Mouse (Mus musculus) mesoderm, embryonic 11.5 days (tissue): Measurements from ENCODE around the gene Ntn1.

ENCODE experiments used
- DNase-seq: peaks from one replicate; pipeline ENCODE4 v3.0.0-alpha.2; 2012; ENCODE audit warnings: low read depth, low spot score

Gene Ntn1

DNA sequence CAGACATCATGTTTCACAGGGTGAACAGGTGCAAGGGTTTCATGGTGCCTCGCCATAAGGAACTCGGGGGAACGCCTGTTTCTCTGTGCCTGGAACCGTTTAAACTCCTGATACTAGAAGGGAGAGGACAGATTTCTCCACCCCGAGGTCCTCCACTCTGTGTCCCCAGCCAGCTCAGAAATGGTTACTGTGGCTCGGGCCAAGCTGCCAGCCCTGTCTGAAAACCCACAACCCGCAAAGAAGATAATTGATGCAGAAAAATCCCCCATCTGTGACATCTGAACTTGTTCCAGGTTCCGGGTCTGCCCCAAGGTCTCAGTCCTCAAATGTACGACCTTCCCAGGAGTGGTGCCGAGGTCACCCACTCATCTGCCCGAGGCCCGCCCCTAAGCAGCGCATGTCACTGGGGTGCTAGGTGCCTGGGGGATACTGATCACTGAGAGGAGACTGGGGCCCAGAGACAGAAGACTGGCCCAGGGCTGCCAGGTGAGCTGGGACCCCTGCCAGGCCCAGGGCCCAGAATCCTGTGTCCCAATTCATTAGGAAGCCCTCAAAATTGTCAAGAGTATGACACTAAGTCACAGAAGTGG, 68.9 kb downstream of the Ntn1 start:
- DNase-seq = no peak

DNA sequence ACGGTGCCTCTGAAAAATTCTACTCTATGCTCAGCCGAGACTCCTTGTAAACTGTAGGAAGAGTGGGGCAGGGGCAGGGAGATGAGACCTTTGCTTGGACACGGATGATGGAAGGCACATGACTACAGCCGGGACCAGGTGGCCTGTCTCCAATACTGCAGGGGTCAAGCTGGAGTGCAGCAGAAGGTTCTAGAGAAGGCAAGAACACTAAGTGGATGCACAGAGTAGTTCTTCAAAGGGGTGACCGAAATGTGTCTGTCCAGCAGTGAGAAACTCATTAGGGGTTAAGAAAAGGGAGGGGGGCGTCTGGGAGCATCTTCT, 69.5 kb downstream of the Ntn1 start:
- DNase-seq = no peak

DNA sequence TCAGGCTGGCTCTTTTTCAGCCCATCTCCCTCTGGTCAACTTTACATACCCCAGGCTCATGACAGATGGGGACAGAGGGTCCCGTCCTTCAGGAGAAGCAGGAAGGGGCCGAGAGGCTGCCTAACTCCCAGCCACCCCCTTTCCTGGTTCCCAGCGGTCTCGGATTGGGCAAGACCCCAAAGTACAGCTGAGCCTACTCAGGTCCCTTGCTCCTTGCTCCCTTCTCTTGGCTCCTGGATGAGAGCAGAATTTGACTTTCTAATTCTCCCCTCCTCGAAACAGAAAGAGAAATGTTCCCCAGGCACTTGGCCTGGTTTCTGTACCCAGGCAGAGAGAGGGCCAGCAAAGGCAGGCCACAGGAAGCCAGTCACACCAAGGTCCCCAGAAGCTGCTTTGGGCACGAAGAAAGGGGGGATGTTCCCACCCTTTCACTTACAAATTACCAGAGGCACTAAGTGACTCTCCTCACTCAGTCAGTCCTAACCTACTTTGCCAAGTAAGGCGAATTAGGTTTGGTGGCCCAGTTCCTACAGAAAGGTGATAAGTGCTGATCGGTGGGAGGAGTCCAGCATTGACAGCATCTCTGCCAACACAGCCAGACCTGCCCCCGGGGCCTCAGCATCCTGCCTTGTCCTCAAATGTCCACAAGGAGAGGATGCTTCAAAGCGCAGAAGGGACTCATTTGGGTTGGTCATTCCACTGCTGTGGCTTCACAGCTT, 70.1 kb downstream of the Ntn1 start:
- DNase-seq = no peak

DNA sequence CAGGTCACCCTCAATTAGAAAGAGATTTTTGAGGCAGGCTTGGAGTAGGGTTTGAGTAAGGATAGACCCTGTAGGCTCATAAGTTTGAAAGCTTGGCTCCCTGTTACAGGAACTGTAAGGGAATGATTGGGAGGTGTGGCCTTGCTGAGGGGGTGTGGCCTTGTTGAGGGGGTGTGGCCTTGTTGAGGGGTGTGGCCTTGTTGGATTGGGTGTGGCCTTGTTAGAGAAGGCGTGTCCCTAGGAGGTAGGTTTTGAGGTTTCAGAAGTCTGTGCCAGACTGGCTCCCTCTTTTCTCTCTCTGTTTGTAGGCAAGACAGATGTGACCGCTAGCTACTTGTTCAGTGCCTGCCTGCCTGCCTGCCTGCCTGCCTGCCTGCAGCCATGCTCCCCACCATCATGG, 75.8 kb downstream of the Ntn1 start:
- no peak for DNase-seq

DNA sequence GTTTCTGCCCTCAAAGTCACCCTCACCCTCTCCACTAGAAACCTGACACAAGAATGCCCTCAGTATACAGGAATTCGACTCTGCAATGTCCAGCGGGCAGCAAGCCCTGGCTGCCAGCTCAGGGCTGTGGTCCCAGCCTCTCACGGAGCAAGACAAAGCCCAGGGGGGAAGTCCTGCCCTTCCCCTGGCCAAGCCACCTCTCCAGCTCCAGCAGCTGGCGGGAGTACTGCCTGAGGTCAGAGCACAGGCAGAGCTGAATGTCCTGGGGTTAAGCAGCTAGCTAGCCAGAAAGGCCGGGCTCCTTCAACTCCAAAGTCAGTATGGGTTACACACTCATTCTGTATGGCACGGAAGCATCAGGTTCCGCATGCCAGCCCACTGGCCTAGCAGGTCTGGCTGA, 79.2 kb downstream of the Ntn1 start:
- DNase-seq = no peak

DNA sequence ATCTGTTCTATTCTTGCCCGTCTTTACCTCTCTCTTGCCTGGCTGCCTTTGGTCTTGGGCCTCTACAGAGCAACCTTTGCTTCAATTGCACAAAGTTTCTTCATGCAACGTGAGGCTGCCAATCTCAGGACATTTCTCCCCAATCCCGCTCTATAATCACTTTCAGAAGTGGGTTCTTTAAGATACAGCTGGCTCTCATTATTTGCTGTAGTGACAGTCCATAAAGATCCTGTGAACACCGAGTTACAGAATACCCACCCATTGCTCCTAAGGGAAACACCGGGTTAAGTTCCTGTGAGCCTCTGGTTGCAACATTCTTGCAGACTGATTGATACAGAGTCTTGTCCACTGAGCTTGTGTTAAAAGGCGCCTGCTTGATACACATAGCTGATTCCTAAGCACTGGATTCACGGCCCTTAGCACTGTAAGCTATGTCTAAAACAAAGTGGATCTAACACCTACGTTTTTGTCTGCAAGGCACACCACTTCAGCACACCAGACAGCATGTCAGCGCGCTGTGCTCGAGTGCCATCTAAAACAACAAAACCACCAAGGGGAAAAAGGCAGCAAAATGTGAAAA, 85.0 kb downstream of the Ntn1 start:
- DNase-seq = peak; percentile 15

DNA sequence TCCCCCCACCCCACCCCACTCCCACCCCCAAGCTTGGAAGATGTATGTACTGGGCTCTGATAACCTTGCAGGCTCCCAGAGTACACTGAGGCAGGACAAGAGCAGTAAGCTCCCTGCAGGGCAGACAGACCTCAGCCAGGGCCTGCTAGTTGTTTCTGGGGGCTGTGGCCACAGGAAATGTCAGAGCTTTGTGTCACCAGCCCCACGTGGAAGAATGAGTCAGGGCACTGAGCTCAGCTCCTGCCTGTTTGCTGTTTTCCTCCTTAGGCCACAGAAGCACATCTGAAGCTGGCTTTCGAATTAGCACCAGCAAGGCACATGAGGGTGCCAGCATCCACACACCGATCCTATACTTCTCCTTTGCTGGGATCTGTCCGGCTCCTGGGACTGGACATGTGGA, 86.8 kb downstream of the Ntn1 start:
- no peak for DNase-seq

DNA sequence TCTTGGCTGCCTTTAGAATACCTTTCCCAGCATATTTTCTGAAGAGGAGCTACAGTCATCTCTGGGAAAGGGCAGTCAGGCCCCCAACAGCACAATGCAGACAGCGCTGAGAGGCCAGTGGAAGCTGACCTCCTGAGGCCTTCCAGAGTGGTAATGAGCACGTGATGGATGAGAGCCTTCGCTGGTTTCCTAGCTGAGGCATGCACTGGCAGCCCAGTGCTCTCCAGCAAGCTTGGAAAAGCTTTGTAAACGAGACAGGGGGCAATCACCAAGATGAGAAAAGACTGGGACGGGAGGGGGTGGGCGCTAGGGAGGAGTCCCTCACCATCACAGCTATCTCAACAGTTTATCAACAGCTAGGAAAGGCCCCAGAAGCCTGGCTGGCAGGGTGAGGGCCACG, 87.6 kb downstream of the Ntn1 start:
- peak; percentile 50 for DNase-seq

DNA sequence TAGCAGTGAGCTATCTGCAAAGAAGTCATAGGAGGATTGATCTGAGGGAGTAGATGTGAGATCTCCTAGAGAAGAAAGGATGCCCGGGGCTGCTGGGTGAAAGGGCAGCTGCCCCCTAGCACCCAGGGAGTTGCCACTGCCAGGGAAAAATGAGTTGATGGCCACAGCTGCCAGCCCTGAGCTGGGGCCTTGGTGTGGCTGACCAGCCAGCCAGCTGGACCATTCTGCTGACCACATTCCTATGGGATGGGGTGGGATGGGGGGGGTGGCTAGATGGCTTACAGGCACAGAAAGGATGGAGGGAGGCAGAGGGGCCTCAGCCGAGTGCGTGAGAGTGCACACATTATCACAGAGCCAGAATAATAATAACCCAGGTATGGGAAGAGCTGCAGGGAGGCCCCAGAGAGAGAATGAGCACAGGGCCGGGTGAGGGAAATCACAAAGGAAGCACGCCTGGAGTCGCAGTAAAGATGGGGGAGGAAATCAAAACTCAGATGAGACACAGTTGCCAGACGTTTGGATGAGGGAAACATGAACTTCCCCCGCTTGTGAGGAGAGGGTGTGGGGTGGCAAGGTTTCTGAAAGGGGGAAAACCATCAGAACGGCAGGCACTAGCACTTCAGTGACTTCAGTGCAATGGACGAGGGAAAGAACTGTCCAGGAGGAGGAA, 91.6 kb downstream of the Ntn1 start:
- DNase-seq = no peak

DNA sequence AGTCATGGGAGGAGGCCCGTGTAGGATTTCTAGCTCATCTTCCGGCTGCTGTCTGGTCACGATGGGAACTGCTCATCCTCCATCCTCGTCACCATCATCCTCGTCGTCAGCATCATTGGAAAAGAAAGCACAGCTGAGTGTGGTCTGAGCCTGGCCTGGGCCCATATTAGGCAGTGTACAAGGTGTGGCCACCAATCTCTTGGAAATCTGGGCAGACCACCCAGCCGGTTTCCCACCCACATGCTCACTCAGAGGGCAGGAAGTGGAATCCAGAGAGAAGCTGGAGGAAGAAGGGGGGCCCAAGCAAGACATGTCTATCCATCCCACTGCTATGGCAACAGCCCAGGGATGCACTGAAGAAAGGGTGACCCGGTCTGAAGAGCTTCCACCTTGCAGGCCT, 94.6 kb downstream of the Ntn1 start:
- no peak for DNase-seq

DNA sequence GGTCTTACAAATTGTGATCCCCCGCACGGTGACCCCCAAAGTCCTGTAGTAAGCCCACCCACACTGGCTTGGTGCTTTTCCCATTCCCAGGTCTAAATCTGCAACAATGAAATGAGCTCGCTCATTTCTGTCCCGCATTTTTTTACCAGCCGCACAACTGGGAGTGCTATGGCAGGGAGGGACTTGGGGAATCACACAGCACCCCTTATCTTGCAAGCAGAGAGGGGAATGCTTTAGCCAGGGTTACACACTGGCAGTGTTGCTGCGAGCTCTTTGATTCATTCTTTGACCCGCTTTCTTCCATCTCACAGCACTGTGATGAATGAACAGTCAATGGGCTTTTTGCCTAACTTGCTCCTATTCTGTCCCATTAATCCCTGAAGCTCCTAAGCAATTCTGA, 98.3 kb downstream of the Ntn1 start:
- DNase-seq = no peak

DNA sequence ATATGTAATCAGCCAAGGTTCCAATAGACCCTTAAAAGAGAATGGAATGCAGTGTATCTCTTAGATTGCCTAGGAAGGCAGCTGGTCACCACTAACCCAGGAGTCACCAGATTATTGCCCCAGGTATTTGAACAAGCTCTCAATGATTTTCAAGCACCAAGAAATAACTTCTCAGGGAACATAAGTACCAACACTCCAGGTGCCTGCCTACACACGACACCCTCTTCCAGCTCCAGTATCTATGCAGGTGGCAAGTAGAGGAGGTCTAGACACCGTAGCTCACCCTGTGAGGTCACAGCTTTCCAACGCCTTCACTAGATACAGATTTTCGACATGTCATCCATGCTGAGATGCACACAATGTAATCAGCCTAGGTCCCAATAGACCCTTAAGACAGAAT, 99.0 kb downstream of the Ntn1 start:
- no peak for DNase-seq

DNA sequence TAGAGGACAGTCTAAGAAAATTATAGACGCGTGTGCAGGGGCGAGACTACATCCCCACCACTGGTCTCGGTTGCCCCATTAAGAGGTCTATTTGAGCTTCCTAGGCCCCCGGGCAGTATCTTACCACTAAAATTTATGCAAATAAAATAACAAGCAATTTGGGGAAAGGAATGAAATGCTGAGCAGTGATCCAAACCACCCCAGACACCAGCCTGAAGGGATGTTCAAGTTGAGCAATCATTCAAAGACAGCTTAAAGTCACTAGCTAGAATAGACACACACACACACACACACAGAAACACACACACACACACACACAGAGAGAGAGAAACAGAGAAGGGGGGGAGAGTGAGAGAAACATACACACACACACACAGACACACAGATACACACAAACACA, 105.1 kb downstream of the Ntn1 start:
- DNase-seq = no peak

DNA sequence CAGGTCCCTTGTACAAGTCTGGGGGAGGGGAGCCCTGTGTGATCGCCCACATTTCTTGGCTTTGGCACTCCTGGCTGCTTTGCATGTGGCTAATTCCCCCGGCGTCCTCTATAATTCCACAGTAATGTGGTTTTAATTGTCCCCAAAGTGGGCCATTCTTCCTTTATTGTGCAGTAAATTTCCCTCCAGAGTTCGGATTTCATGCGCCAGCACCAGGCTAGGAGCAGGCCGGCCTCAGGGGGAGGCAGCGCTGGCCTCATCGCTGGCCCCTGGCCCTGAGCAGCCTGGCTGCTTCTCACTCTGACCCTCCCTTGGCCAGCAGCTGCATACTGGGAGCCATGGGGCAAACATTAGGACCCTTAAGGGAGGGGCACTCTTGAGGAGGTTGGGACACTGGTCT, 110.0 kb downstream of the Ntn1 start:
- DNase-seq = no peak

DNA sequence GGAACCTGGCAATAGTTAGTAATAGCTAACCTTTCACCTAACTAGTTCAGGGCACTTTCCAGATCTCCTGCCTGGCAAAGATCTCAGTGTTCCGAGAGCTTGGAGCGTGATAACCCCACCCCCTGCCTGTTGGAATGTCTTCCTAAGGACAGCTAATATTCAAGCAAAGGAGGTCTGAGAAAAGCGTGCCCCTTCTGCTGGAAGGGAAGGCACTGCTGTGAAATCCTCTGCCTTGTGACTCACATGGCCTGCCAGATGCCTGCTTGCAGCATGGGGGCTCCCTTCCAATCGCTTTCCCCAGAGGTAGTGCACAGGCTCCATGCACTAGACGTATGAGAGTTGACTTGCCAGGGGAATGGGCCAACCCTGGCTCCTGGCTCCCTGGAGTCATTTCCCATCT, 113.3 kb downstream of the Ntn1 start:
- DNase-seq = no peak

DNA sequence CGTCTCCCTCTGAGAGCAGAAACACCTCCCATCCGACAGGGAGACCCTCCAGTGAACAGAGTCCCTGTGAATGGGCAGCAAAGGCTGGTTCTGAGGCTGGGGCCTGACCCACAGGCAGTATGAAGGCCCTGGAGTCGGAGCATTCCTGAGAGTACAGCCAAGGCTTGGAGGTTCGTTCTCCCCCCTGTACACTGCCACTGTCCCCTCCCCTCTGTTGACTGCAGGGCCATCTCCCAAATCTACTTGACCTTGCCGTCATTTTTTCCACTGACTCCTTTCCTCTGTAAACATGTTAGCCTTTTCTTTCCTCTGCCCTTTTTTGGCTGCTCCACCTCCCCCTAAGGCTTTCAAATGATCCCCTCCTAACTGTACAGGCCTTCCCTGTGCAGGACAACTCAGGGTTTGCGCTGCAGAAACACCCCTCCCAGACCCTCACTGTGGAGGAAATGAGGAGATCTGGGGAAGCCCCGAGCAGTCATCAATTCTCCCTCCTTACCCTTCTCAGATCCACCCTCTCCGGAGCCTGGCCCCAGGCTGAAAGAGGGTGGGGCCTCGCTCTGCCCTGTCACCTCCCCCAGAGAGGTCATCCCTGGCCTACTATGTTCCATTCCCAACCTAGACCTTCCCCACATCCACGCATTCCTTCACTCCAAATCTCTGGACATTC, 114.3 kb downstream of the Ntn1 start:
- DNase-seq = no peak

DNA sequence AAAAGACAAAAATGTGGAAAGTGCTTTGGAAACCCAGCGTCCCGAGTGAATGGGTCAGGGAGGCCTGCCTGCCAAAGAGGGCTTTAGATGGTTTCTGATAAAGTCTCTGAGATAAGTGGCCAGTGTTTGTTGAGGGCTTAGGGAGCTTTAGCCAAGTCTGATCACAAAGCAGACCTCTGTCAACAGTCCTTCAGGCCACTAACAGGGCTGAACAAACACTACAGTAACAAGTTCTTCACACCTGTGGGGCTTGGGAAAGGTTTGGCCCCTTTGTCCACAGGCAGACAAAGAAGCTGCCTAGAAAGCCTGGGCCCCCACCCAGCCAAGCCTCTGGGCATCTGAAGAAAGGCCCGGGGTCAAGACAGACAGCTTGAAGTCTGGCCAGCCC, 114.9 kb downstream of the Ntn1 start:
- DNase-seq = no peak

DNA sequence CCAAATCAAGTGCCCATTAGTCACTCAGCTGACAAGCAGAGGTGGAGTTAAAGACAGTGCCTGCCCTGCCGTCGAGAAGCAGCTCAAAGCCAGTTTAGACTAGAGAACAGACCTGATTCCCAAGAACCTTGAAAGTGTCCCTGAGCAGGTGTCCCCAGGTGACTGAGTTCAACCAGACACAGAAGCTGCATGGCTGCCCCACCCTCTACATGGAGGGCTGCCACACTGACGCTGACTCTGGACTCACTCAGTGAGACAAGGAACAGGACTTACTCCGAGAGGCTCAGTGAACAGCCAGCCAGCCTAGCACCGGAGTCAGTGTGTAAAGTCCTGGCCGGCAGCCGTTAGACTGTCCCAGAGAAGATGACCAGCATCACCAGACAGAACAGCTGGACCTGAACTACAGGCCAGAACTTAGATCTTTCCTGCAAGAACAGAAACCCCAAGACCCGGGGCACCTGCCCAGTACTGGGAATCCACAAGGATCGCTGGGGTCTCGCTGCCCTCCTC, 120.6 kb downstream of the Ntn1 start:
- DNase-seq = no peak

DNA sequence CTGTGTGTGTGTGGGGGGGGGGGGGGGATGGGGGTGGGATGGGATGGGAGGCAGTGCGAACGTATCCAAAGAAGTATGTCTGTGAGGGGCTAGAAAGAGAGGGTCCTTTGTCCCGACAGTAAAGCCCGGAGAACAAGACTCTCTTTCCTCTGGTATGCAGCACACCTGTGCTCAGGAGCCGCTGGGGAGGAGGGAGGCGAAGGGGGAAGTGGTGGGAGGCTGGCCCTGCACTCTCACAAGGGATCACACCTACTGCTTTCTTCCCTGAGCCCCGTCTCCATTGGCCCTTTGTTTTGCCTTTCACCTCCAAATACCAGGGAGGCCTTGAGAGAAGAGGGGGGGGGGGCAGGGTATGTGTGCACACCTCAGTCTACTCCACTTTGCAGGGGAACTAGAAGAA, 123.7 kb downstream of the Ntn1 start:
- DNase-seq = no peak

DNA sequence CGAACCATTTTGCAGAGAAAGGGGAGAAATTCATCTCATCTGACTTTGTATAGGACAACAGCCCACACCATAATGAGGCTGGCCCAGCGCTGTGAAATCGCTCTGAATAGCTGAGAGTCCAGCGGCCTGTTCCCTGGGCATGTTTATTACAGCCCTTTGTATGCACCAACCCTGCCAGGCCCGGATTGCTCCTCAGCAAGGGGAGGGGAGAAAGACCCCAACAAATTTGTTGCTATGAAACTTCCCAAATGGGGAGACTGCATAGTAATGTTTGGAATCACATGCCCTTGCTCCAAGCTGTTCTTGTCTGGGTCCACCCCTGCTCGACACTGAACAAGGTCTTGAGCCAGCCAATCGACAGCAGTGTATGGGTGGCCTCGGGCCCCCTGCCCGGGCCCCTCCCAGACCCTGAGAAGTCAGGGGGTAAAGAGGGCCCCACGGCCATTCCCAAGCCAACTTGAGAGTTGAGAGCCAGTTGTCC, 126.3 kb downstream of the Ntn1 start:
- DNase-seq = peak; percentile 81

DNA sequence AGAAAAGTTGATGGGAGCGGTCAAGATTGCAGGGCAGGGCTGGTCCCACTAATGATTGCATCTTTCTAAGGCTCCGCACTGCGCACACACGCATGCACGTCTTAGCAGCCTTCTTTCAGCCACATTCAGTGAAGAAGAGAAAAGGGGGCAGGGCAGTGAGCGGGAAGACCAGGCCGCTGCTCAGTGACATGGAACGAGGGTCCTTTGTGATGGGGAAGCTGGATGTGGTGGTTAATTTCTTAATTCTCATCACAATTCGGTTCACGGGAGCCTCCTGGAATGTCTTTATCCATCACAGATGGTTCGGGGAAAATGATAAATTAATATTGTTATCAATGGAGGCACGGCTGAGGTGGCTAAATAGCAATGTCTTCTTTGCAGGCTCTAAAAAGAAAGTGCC, 126.8 kb downstream of the Ntn1 start:
- DNase-seq = peak; percentile 68
